Mouse (Mus musculus) kidney, embryonic 14.5 days (tissue): Measurements from ENCODE around the gene Nptx2. TPM values are rescaled to one million over a fixed set of nuclear protein-coding genes. Genes with fewer than 3 reads are reported as not detected.

ENCODE experiments used
- ATAC-seq: fragments of 200-750 bp; cut with Nextera tagmentation; 2 replicates; pipeline ENCODE4 v1.8.0; 2017; ENCODE audit warnings: moderate number of reproducible peaks, mild to moderate bottlenecking, moderate TSS enrichment, moderate library complexity; ENCODE audit not compliant: low FRiP score, low TSS enrichment
- H3K27ac ChIP-seq: fragments of 300-500 bp; sonication (generic); 2 replicates; pipeline ENCODE4 v1.5.1; 2014; ENCODE audit warnings: low read depth, mild to moderate bottlenecking, low read length, moderate library complexity, mixed read lengths
- H3K27me3 ChIP-seq: fragments of 300-500 bp; sonication (generic); 2 replicates; pipeline ENCODE4 v1.6.1; 2014; ENCODE audit warnings: mild to moderate bottlenecking, low read length; ENCODE audit not compliant: control insufficient read depth, insufficient read depth
- H3K36me3 ChIP-seq: fragments of 300-500 bp; sonication (generic); 2 replicates; pipeline ENCODE4 v1.6.1; 2014; ENCODE audit warnings: low read length, mixed read lengths; ENCODE audit not compliant: control insufficient read depth, insufficient read depth
- H3K4me1 ChIP-seq: fragments of 300-500 bp; sonication (generic); 2 replicates; pipeline ENCODE4 v1.6.1; 2014; ENCODE audit warnings: low read length, mixed read lengths; ENCODE audit not compliant: control insufficient read depth, insufficient read depth
- H3K4me2 ChIP-seq: fragments of 300-500 bp; sonication (generic); replicated peaks from 2 replicates; pipeline ENCODE4 v1.6.1; 2014; ENCODE audit warnings: low read depth, mild to moderate bottlenecking, low read length
- H3K4me3 ChIP-seq: fragments of 300-500 bp; sonication (generic); 2 replicates; pipeline ENCODE4 v1.5.1; 2014; ENCODE audit warnings: mild to moderate bottlenecking, low read length
- H3K9ac ChIP-seq: fragments of 300-500 bp; sonication (generic); 2 replicates; pipeline ENCODE4 v1.6.1; 2014; ENCODE audit warnings: low read depth, mild to moderate bottlenecking, low read length, moderate library complexity
- H3K9me3 ChIP-seq: fragments of 300-500 bp; sonication (generic); 2 replicates; pipeline ENCODE4 v1.6.1; 2016; ENCODE audit warnings: low read length; ENCODE audit not compliant: control insufficient read depth
- WGBS: fragments of 180-500 bp; shearing (Covaris S2); extraction: QIAGEN DNeasy Blood & Tissue Kit; methylation state at CpG from one replicate; pipeline ENCODE4 v1.1.7; 2014; 5-methylcytosine and 5-hydroxymethylcytosine counted together
- polyA plus RNA-seq: library from polyadenylated mRNA; unstranded; fragments of >200 nt; fragmentation: Nextera tagmentation; extraction: Ambion mirVana; gene quantifications from 2 replicates; pipeline ENCODE4 v1.2.1, GENCODE M21; 2014

Gene Nptx2
- polyA plus RNA-seq, 1 experiment from 2014 or later: 0.80 TPM

DNA sequence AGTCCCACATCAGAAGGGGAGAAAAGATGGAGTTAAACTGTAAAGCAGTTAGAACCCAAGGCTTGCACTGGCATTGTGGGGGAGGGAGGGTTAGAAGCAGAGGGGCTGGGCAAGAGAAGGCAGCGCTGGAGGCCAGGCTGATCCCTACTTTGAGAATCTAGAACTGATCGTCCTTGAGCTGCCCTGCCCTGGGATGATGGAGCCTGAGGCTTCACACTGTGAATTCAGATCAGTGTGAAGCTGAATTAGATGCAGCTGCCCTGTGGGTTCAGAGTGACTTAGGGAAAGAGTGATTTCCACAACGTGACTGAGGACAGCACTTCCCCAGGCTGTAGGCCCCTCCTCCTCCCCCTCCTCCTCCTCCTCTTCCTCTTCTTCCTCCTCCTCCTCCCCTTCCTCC lies 25.6 kb upstream of the Nptx2 start:
- Histone ChIP-seq H3K9ac (no peak overlapping the region), H3K9me3 (no peaks in the 10 kb centered on the region), H3K27me3 (no peaks in the 10 kb centered on the region), H3K27ac (no peak overlapping the region), H3K4me2 (no peak overlapping the region), H3K4me1 (no peaks in the 10 kb centered on the region), H3K36me3 (no peaks in the 10 kb centered on the region), H3K4me3 (no peak overlapping the region)
- no peak for ATAC-seq
- WGBS: 33% methylated on average over 3 of the region's 3 CpGs

DNA sequence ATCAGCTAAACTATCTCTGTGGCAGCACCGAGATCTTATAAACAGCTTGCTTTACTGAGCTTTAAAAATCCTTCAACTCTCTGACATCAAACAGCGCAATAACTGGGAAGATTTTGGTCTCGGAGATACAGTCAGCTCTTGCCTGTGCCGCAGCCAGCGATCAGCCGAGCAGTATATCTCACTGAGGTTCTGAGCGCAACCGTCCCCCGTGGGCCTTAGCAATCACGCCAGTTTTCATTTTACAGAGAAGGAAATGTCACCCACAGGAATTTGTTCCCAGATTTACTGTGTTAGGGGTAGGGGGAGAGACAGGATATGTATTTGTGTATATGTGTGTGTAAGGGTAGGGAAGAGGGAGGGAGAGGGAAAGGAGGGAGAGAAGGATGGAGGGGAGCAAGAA lies 20.9 kb upstream of the Nptx2 start:
- H3K4me2 ChIP-seq: no peak overlapping the region
- WGBS: 74% methylated on average over 10 of the region's 10 CpGs
- no peaks in the 10 kb centered on the region for H3K27me3 ChIP-seq
- H3K36me3 ChIP-seq: no peaks in the 10 kb centered on the region
- ATAC-seq: no peak
- H3K27ac ChIP-seq: no peak overlapping the region
- H3K9me3 ChIP-seq: no peaks in the 10 kb centered on the region
- no peak overlapping the region for H3K9ac ChIP-seq
- H3K4me3 ChIP-seq: no peak overlapping the region
- H3K4me1 ChIP-seq: no peaks in the 10 kb centered on the region

DNA sequence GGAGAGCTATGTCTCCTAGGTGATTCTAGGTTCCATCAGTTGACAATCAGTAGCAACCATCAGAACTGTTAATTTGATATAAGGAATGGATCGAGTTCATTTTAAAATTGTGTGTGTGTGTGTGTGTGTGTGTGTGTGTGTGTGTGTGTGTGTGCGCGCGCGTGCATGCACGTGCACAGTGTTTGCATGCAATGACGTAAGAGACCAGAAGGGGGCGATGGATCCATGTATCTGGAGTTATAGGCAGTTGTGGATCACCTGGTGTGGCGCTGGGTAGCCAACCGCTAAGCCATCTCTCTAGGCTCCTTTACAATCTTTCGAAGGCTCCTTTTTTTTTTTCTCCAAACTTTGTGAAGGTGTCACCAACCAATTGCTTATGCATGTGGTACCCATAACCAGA lies 16.6 kb upstream of the Nptx2 start:
- Histone ChIP-seq H3K36me3 (no peaks in the 10 kb centered on the region), H3K4me3 (no peak overlapping the region), H3K4me1 (no peaks in the 10 kb centered on the region), H3K9ac (no peak overlapping the region), H3K27me3 (no peaks in the 10 kb centered on the region), H3K4me2 (no peak overlapping the region), H3K27ac (no peak overlapping the region), H3K9me3 (no peaks in the 10 kb centered on the region)
- 96% methylated on average over 11 of the region's 11 CpGs for WGBS
- ATAC-seq: no peak

DNA sequence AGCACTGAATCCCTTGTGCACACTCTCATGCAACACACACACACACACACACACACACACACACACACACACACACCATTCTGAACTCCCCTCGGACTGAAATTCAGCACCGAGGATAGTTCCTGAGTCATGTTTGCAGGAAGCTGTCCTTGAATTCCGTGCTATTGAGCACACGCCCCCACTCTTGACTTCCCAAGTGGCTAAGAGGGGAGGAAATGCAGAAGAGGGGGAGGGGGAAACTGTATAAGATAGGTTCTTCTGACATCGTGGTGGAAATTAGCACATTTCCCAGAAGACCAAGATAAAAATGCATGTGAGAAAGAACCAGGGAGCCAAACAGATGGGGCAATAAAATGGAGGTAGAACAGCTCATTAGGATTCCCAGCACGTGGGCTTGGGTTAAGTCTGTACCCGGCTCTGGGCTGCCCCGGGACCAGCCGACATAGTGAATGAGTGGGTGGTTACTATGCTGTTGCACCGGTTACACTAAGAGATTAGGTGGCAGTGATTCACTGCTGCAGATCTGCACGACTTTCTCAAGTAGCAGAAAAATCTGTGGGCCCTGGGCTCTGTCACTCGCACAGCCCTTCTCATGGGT lies 2.9 kb upstream of the Nptx2 start:
- Histone ChIP-seq H3K36me3 (no peaks in the 10 kb centered on the region), H3K27ac (no peak overlapping the region), H3K27me3 (peaks cover 46% of the 10 kb centered on the region), H3K9me3 (no peaks in the 10 kb centered on the region), H3K4me1 (no peaks in the 10 kb centered on the region), H3K4me2 (no peak overlapping the region), H3K9ac (no peak overlapping the region), H3K4me3 (no peak overlapping the region)
- 12% methylated on average over 12 of the region's 12 CpGs for WGBS
- no peak for ATAC-seq

DNA sequence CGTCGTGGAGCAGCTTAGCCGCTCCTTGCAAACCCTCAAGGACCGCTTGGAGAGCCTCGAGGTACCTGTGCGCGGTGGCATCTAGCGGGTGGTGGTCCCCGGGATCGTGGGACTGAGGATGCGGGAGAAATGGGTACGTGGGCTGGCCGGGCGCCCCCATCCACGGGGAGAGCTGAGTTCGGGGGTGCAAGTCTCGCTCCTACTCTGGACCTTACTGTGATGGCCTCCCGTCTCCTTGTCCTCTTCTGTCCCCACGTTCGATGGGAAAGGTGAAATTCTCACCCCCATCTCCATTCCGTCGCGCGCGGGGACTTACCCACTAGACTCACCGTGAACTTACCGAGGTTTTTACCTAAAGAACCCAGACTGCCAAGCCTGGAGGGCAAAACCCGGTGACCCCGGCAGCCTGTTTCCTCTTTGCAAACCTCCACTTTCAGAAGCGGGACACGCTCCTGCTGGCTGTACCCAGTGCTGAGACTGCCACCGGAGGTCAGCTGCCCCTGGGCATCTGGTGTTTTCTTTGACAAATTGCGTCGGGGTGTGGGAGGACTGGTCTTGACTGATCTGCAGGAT lies 807 bp downstream of the Nptx2 start:
- Histone ChIP-seq H3K4me1 (no peaks in the 10 kb centered on the region), H3K9me3 (no peaks in the 10 kb centered on the region), H3K4me2 (peak overlapping the region; percentile 46), H3K4me3 (peak overlapping the region; percentile 34), H3K9ac (peak overlapping the region; percentile 31; the same call in 1 of the 2 replicates), H3K36me3 (no peaks in the 10 kb centered on the region), H3K27me3 (peaks cover 60% of the 10 kb centered on the region), H3K27ac (no peak overlapping the region)
- WGBS: 3% methylated on average over 33 of the region's 34 CpGs
- ATAC-seq: no peak

DNA sequence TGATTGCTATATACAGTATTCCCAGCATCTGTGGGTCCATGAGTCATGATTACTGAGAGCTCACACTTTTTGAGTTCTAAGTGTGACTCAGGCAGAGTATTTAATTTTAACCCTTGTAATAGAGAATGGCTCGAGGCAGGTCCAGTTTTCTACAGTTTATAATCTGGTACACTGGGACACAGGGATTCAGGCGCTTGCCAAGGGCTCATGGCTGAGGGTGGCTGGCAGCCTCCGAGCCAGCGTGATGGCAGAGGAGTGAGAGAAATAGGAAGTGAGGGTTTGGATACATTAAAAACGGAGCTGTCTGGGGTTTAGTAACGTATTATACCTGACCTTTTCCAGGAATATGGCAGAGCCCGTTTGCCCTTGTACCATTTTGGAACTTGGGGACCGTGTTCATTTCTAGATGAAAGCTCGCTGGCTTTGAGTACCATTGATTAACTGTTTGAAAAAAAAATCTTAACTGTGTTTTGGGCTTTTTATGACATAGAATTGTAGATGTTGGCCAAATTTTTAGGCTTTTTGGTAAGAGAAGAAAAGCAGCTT lies 1.7 kb downstream of the Nptx2 start:
- no peaks in the 10 kb centered on the region for H3K36me3 ChIP-seq
- peak overlapping the region; percentile 23; the same call in 1 of the 2 replicates for H3K4me3 ChIP-seq
- WGBS: 20% methylated on average over 9 of the region's 9 CpGs
- peaks cover 60% of the 10 kb centered on the region for H3K27me3 ChIP-seq
- no peak for ATAC-seq
- no peaks in the 10 kb centered on the region for H3K9me3 ChIP-seq
- no peaks in the 10 kb centered on the region for H3K4me1 ChIP-seq
- H3K9ac ChIP-seq: no peak overlapping the region
- peak overlapping the region; percentile 48 for H3K4me2 ChIP-seq
- no peak overlapping the region for H3K27ac ChIP-seq

DNA sequence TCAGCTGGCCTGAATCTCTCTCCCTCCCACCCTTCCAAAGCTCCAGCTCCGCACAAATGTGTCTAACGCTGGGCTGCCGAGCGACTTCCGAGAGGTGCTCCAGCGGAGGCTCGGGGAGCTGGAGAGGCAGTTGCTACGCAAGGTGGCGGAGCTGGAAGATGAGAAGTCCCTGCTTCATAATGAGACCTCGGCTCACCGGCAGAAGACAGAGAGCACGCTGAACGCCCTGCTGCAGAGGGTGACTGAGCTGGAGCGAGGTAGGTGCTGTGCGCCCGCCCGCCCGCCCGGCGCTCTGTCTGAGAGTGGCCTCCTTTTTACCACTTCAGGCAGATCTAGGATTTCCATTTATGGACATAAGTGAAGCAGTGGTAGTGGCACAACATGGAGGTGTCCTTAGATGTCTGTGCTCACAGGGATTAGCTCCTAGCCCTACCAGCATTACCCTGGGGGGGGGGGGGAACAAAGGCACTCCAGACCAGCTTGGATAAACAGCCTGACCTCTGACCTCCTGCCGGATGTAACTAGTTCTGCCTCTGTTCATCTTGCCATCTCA lies 2.5 kb downstream of the Nptx2 start:
- 2% methylated on average over 21 of the region's 21 CpGs for WGBS
- peak overlapping the region; percentile 48 for H3K4me2 ChIP-seq
- no peak overlapping the region for H3K27ac ChIP-seq
- peaks cover 56% of the 10 kb centered on the region for H3K27me3 ChIP-seq
- H3K9me3 ChIP-seq: no peaks in the 10 kb centered on the region
- no peaks in the 10 kb centered on the region for H3K4me1 ChIP-seq
- no peaks in the 10 kb centered on the region for H3K36me3 ChIP-seq
- no peak; the same call in 1 of the 2 replicates for ATAC-seq
- peak overlapping the region; percentile 23 for H3K4me3 ChIP-seq
- no peak overlapping the region for H3K9ac ChIP-seq

DNA sequence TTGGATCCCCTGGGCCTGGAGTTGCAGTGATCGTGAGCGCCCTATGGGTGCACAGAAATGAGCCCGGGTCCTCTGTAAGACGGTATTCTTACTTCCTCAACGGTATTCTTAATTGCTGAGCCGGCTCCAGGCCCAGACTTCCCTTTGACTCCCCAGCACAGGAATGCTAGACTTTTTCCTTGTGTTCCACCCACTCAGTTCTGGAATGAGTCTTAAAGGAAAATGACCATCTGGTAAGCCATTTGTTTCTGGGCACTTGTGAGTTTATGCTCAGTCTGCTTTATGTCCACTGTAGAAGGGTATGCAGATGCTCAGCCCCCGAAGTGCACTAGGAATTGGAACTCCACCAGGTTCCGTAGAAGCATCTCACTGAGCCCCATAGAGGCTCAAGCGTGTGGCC lies 4.3 kb downstream of the Nptx2 start:
- 74% methylated on average over 9 of the region's 9 CpGs for WGBS

DNA sequence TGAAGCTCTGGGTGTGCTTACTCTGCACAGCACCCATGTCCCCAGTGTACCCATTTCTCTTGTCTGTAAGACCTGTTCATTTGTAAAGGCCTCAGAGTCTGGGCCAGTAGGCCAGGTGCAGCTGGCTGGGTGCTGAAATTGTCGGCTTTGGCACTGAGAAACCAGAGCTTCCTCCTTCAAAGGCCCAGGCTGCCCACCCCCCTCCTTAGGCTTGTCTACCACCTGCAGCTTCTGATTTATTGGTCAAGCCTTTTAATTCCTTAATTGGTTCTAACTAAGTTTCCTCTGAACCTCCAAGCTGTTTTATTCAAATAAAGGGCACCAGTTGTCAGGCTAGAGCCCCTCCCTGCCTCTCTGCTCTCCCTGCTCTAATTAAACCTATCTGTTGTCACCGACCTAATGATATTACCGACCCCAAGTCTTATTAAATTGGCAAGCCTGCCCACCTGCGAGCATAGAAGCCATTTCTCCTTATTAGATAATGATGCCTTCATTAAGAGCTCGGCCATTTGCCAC lies 5.0 kb downstream of the Nptx2 start:
- no peaks in the 10 kb centered on the region for H3K9me3 ChIP-seq

More for the DNA sequence above, 4.3 kb downstream of the Nptx2 start:
- H3K9ac ChIP-seq: no peak overlapping the region
- H3K27ac ChIP-seq: no peak overlapping the region
- H3K9me3 ChIP-seq: no peaks in the 10 kb centered on the region
- ATAC-seq: no peak
- peaks cover 43% of the 10 kb centered on the region for H3K27me3 ChIP-seq
- no peak overlapping the region for H3K4me3 ChIP-seq
- H3K4me2 ChIP-seq: no peak overlapping the region
- H3K4me1 ChIP-seq: no peaks in the 10 kb centered on the region
- no peaks in the 10 kb centered on the region for H3K36me3 ChIP-seq

More for the DNA sequence above, 5.0 kb downstream of the Nptx2 start:
- Histone ChIP-seq H3K36me3 (no peaks in the 10 kb centered on the region), H3K27ac (no peak overlapping the region), H3K4me3 (no peak overlapping the region), H3K4me2 (no peak overlapping the region), H3K27me3 (peaks cover 36% of the 10 kb centered on the region), H3K9ac (no peak overlapping the region), H3K4me1 (no peaks in the 10 kb centered on the region)
- ATAC-seq: no peak
- WGBS: 19% methylated on average over 5 of the region's 5 CpGs
